Mouse (Mus musculus) heart, postnatal 25 days (tissue): ENCODE data around the gene Pigt. TPM values are rescaled to one million over a fixed set of nuclear protein-coding genes. Genes with fewer than 3 reads are reported as not detected.

Source experiments
- DNase-seq: peaks from one replicate; pipeline ENCODE4 v3.0.0; 2022; ENCODE audit warnings: low spot score
- intact Hi-C: fragments of 180-260 bp; cut with DNase I; formaldehyde crosslinking; loops from one replicate; pipeline ENCODE4 v1.15.1; 2025
- total RNA-seq, 2 experiments: library from RNA; stranded (reverse); gene quantifications; 2 replicates each; pipeline ENCODE4 v1.2.3; 2021

Gene Pigt
- total RNA-seq, 2 experiments from 2014 or later: 34.7 to 34.8 TPM

GRCm38 (mm10) chr2:164485681-164486257 is 11.6 kb upstream of the Pigt start, which contains the start of gene Dbndd2:
TSS of gene Dbndd2 (plus strand) at chr2:164486106.
- intact Hi-C loops: no loop called here
- DNase-seq: peak; percentile 51

GRCm38 (mm10) chr2:164486258-164487114 is 10.8 kb upstream of the Pigt start:
- intact Hi-C loops: no loop called here
- DNase-seq: peak; percentile 63

GRCm38 (mm10) chr2:164487115-164487527 is 10.2 kb upstream of the Pigt start:
- no peak for DNase-seq
- intact Hi-C loops: no loop called here

GRCm38 (mm10) chr2:164487812-164488211 is 9.5 kb upstream of the Pigt start:
- intact Hi-C loops: no loop called here
- DNase-seq: no peak

GRCm38 (mm10) chr2:164494126-164494525 is 3.2 kb upstream of the Pigt start:
- no peak for DNase-seq
- intact Hi-C loops: no loop called here

- DNase-seq: no peak
- intact Hi-C loops: loop anchor here (5.0 kb wide), 1 partner anchor 34 kb away; the partner anchor contains the start of gene Gm20458
These were observed 989 bp upstream of the Pigt start for GRCm38 (mm10) chr2:164496331-164496730.

GRCm38 (mm10) chr2:164497691-164498268 is 460 bp downstream of the Pigt start:
- intact Hi-C loops: loop anchor here (5.0 kb wide), 1 partner anchor 35 kb away; the partner anchor contains the start of gene Gm20458
- no peak for DNase-seq

- DNase-seq: no peak
- intact Hi-C loops: loop anchor here (5.0 kb wide), 1 partner anchor 37 kb away; the partner anchor contains the start of gene Gm20458
These were observed 2.0 kb downstream of the Pigt start for GRCm38 (mm10) chr2:164499317-164499716.

- no peak for DNase-seq
- intact Hi-C loops: no loop called here
These were observed 3.2 kb downstream of the Pigt start for GRCm38 (mm10) chr2:164500511-164500910.

- intact Hi-C loops: no loop called here
- no peak for DNase-seq
These were observed 7.6 kb downstream of the Pigt start for GRCm38 (mm10) chr2:164504919-164505318.

GRCm38 (mm10) chr2:164505619-164506347 is 8.5 kb downstream of the Pigt start:
- intact Hi-C loops: no loop called here
- no peak for DNase-seq

GRCm38 (mm10) chr2:164507811-164508210 is 10.5 kb downstream of the Pigt start:
- intact Hi-C loops: no loop called here
- DNase-seq: no peak

GRCm38 (mm10) chr2:164510621-164511190 is 13.4 kb downstream of the Pigt start:
- DNase-seq: no peak
- intact Hi-C loops: no loop called here

GRCm38 (mm10) chr2:164512121-164512909 is 15.0 kb downstream of the Pigt start:
- intact Hi-C loops: no loop called here
- peak; percentile 38 for DNase-seq

GRCm38 (mm10) chr2:164513389-164513788 is 16.1 kb downstream of the Pigt start:
- DNase-seq: peak; percentile 65
- intact Hi-C loops: no loop called here

- no peak for DNase-seq
- intact Hi-C loops: no loop called here
These were observed 17.6 kb downstream of the Pigt start for GRCm38 (mm10) chr2:164514916-164515315.

GRCm38 (mm10) chr2:164515897-164516296 is 18.6 kb downstream of the Pigt start:
- no peak for DNase-seq
- intact Hi-C loops: no loop called here

GRCm38 (mm10) chr2:164516592-164516991 is 19.3 kb downstream of the Pigt start:
- DNase-seq: no peak
- intact Hi-C loops: no loop called here
